Mouse (Mus musculus) liver, embryonic 11.5 days (tissue): ENCODE measurements around the gene Pcgf3. TPM values are rescaled to one million over a fixed set of nuclear protein-coding genes. Genes with fewer than 3 reads are reported as not detected.

Experiments
- ATAC-seq: fragments of 200-750 bp; cut with Nextera tagmentation; replicated peaks from 2 replicates; pipeline ENCODE4 v1.8.0; 2017; ENCODE audit warnings: moderate number of reproducible peaks, mild to moderate bottlenecking, moderate TSS enrichment, moderate library complexity; ENCODE audit not compliant: low FRiP score
- DNase-seq: peaks from one replicate; pipeline ENCODE4 v3.0.0-alpha.2; 2017; ENCODE audit warnings: low spot score
- H3K27ac ChIP-seq: fragments of 300-500 bp; sonication (generic); 2 replicates; pipeline ENCODE4 v1.5.1; 2014; ENCODE audit warnings: mild to moderate bottlenecking, low read depth, low read length, control low read depth
- H3K27me3 ChIP-seq: fragments of 300-500 bp; sonication (generic); replicated peaks from 2 replicates; pipeline ENCODE4 v1.6.1; 2014; ENCODE audit warnings: low read length, mixed read lengths; ENCODE audit not compliant: control insufficient read depth, insufficient read depth
- H3K36me3 ChIP-seq: fragments of 300-500 bp; sonication (generic); 2 replicates; pipeline ENCODE4 v1.6.1; 2014; ENCODE audit warnings: mild to moderate bottlenecking, low read length, moderate library complexity, mixed read lengths; ENCODE audit not compliant: control insufficient read depth, insufficient read depth
- H3K4me1 ChIP-seq: fragments of 300-500 bp; sonication (generic); replicated peaks from 2 replicates; pipeline ENCODE4 v1.6.1; 2014; ENCODE audit warnings: low read length, mixed read lengths; ENCODE audit not compliant: control insufficient read depth, insufficient read depth
- H3K4me2 ChIP-seq: fragments of 300-500 bp; sonication (generic); 2 replicates; pipeline ENCODE4 v1.6.1; 2014; ENCODE audit warnings: mild to moderate bottlenecking, control low read depth, moderate library complexity
- H3K4me3 ChIP-seq: fragments of 300-500 bp; sonication (generic); 2 replicates; pipeline ENCODE4 v1.5.1; 2014; ENCODE audit warnings: low read depth, low read length, control low read depth
- H3K9ac ChIP-seq: fragments of 300-500 bp; sonication (generic); 2 replicates; pipeline ENCODE4 v1.6.1; 2014; ENCODE audit warnings: low read depth, low read length, control low read depth
- H3K9me3 ChIP-seq: fragments of 300-500 bp; sonication (generic); 2 replicates; pipeline ENCODE4 v1.6.1; 2016; ENCODE audit warnings: low read length, inconsistent platforms, mixed read lengths; ENCODE audit not compliant: control insufficient read depth
- WGBS: fragments of 180-500 bp; shearing (Covaris S2); extraction: QIAGEN DNeasy Blood & Tissue Kit; methylation state at CpG from one replicate; pipeline ENCODE4 v1.1.7; 2014; 5-methylcytosine and 5-hydroxymethylcytosine counted together
- polyA plus RNA-seq: library from polyadenylated mRNA; unstranded; fragments of >200 nt; fragmentation: Nextera tagmentation; extraction: Ambion mirVana; gene quantifications from 2 replicates; pipeline ENCODE4 v1.2.1, GENCODE M21; 2014

Gene Pcgf3
- polyA plus RNA-seq, 1 experiment from 2014 or later, result 19.6 TPM

GRCm38 (mm10) chr5:108554041-108554440 lies 93.0 kb downstream of the Pcgf3 start:
- DNase-seq (no peak), ATAC-seq (no peak)
- Histone ChIP-seq H3K4me2 (no peak overlapping the region), H3K27ac (no peak overlapping the region), H3K4me1 (no peaks in the 10 kb centered on the region; the same call in 1 of the 2 replicates), H3K9me3 (no peaks in the 10 kb centered on the region), H3K4me3 (no peak overlapping the region), H3K36me3 (no peaks in the 10 kb centered on the region), H3K27me3 (peaks cover 31% of the 10 kb centered on the region), H3K9ac (no peak overlapping the region)
- 50% methylated on average over 1 of the region's 1 CpGs for WGBS

Other genes starting within 250 kb of the Pcgf3 start
- 57.0 and 60.2 TPM in 2 replicates for gene Dr1, start 192.3 kb upstream of the Pcgf3 start, polyA plus RNA-seq
- gene Pigg, start 148.6 kb upstream of the Pcgf3 start, polyA plus RNA-seq, result 3.9 and 4.6 TPM in 2 replicates
- 0.23 and 0.25 TPM in 2 replicates for gene Gm42517, start 93.3 kb upstream of the Pcgf3 start, polyA plus RNA-seq
- 0.22 and 0.48 TPM in 2 replicates for gene Pde6b, start 72.8 kb upstream of the Pcgf3 start, polyA plus RNA-seq
- gene Atp5k, start 26.8 kb upstream of the Pcgf3 start, polyA plus RNA-seq, result 419 and 473 TPM in 2 replicates
- 0.12 TPM in 1 of 2 replicates, not detected in the other for gene Mfsd7a, start 12.3 kb upstream of the Pcgf3 start, polyA plus RNA-seq
- not detected in 2 replicates for gene Cplx1, start 88.8 kb downstream of the Pcgf3 start, polyA plus RNA-seq
- gene Gak, start 168.5 kb downstream of the Pcgf3 start, polyA plus RNA-seq, result 55.0 and 55.6 TPM in 2 replicates
- 24.7 and 30.4 TPM in 2 replicates for gene Tmem175, start 168.5 kb downstream of the Pcgf3 start, polyA plus RNA-seq
- 9.8 and 10.1 TPM in 2 replicates for gene Idua, start 199.1 kb downstream of the Pcgf3 start, polyA plus RNA-seq
- 5.8 and 8.8 TPM in 2 replicates for gene Dgkq, start 208.4 kb downstream of the Pcgf3 start, polyA plus RNA-seq
- gene Slc26a1, start 214.3 kb downstream of the Pcgf3 start, polyA plus RNA-seq, result 11.6 and 14.4 TPM in 2 replicates
- gene Fgfrl1, start 231.2 kb downstream of the Pcgf3 start, polyA plus RNA-seq, result 21.3 and 22.1 TPM in 2 replicates